Mouse (Mus musculus) forebrain, postnatal 0 days (tissue): ENCODE results near the gene Ntn5. TPM values are rescaled to one million over a fixed set of nuclear protein-coding genes. Genes with fewer than 3 reads are reported as not detected.

Experiments
- ATAC-seq: fragments of 200-750 bp; cut with Nextera tagmentation; 2 replicates; pipeline ENCODE4 v1.8.0; 2017; ENCODE audit warnings: mild to moderate bottlenecking, moderate library complexity
- DNase-seq: peaks from one replicate; pipeline ENCODE4 v3.0.0-alpha.2; 2015
- H3K27ac ChIP-seq: fragments of 300-500 bp; sonication (generic); 2 replicates; pipeline ENCODE4 v1.5.1; 2014; ENCODE audit warnings: low read depth, mild to moderate bottlenecking, antibody characterized with exemption, low read length, moderate library complexity, mixed read lengths
- H3K27me3 ChIP-seq: fragments of 300-500 bp; sonication (generic); 2 replicates; pipeline ENCODE4 v1.6.1; 2014; ENCODE audit warnings: mild to moderate bottlenecking, low read length, mixed read lengths; ENCODE audit not compliant: insufficient read depth
- H3K36me3 ChIP-seq: fragments of 300-500 bp; sonication (generic); 2 replicates; pipeline ENCODE4 v1.6.1; 2014; ENCODE audit warnings: mild to moderate bottlenecking, moderate library complexity; ENCODE audit not compliant: insufficient read depth
- H3K4me1 ChIP-seq: fragments of 300-500 bp; sonication (generic); 2 replicates; pipeline ENCODE4 v1.6.1; 2014; ENCODE audit warnings: antibody characterized with exemption; ENCODE audit not compliant: insufficient read depth
- H3K4me2 ChIP-seq: fragments of 300-500 bp; sonication (generic); 2 replicates; pipeline ENCODE4 v1.6.1; 2014; ENCODE audit warnings: low read depth, mild to moderate bottlenecking, moderate library complexity
- H3K4me3 ChIP-seq: fragments of 300-500 bp; sonication (generic); 2 replicates; pipeline ENCODE4 v1.5.1; 2014; ENCODE audit warnings: low read depth, low read length, mixed read lengths
- H3K9ac ChIP-seq: fragments of 300-500 bp; sonication (generic); 2 replicates; pipeline ENCODE4 v1.6.1; 2014; ENCODE audit warnings: mild to moderate bottlenecking
- H3K9me3 ChIP-seq: fragments of 300-500 bp; sonication (generic); 2 replicates; pipeline ENCODE4 v1.6.1; 2016; ENCODE audit warnings: low read length
- CTCF ChIP-seq: sonication (generic); IDR thresholded peaks from 2 replicates; pipeline ENCODE4 v1.5.1; 2016; ENCODE audit warnings: antibody characterized with exemption, control low read depth, low read depth
- WGBS: fragments of 180-500 bp; shearing (Covaris S2); extraction: QIAGEN DNeasy Blood & Tissue Kit; methylation state at CpG from one replicate; pipeline ENCODE4 v1.1.7; 2014; 5-methylcytosine and 5-hydroxymethylcytosine counted together
- polyA plus RNA-seq: library from polyadenylated mRNA; unstranded; fragments of >200 nt; fragmentation: Nextera tagmentation; extraction: Ambion mirVana; gene quantifications from 2 replicates; pipeline ENCODE4 v1.2.1, GENCODE M21; 2015
- total RNA-seq: library from RNA; depleted of rRNA; stranded (reverse); fragments of >200 nt; gene quantifications from 2 replicates; pipeline ENCODE4 v1.2.3, GENCODE M21; 2014

The Ntn5 gene
- total and polyA plus RNA-seq, 2 experiments from 2014 or later, result 0.33 to 0.47 TPM

DNA sequence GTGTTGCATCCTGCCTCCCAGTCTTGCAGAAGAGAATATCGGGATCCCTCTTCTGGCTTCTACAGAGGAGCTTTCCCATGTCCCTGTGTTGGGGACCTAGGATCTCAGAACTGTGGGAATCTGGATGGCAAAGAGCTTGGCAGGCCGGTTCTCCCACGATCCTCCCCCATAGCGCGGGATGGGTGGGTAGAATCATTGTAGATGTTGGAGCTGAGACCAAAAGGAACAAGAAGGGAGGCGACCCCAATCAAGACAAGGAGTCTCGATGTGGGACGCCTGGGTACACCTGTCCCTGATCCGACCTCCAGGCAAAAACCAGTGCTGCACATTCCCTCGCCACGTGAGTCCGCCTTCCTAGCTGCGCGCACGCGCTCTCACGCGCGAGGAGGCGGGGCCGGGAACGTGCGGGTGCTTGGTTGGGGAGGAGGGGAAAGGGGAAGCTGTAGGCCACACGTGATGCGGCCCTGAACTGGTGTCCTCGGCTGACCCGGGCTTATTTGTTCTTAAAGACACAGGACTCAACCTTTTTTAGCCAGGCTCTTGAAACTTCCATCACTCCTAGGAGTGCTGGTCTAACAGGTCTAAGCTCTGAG is 23.6 kb downstream of the Ntn5 start:
- DNase-seq (peak; percentile 94), ATAC-seq (peak; percentile 28)
- peak overlapping the region; percentile 87 for H3K27ac ChIP-seq
- peaks cover 25% of the 10 kb centered on the region for H3K36me3 ChIP-seq
- peak overlapping the region; percentile 41 for H3K4me3 ChIP-seq
- peak overlapping the region; percentile 97 for H3K4me2 ChIP-seq
- H3K4me1 ChIP-seq, result peaks cover 36% of the 10 kb centered on the region
- peak overlapping the region; percentile 49 for H3K9ac ChIP-seq
- WGBS, result under 1% methylated on average over 27 of the region's 27 CpGs
- no peak for TF ChIP-seq CTCF
- H3K27me3 ChIP-seq, result no peaks in the 10 kb centered on the region
- no peaks in the 10 kb centered on the region for H3K9me3 ChIP-seq

GRCm38 (mm10) chr7:45708221-45708761 is 24.5 kb downstream of the Ntn5 start:
- H3K9me3 ChIP-seq, result no peaks in the 10 kb centered on the region
- peaks cover 32% of the 10 kb centered on the region for H3K4me1 ChIP-seq
- no peak overlapping the region for H3K4me3 ChIP-seq
- 63% methylated on average over 13 of the region's 13 CpGs for WGBS
- no peaks in the 10 kb centered on the region for H3K27me3 ChIP-seq
- H3K27ac ChIP-seq, result peak overlapping the region; percentile 87
- H3K9ac ChIP-seq, result no peak overlapping the region
- DNase-seq (no peak), ATAC-seq (no peak)
- H3K4me2 ChIP-seq, result peak overlapping the region; percentile 97
- peaks cover 33% of the 10 kb centered on the region for H3K36me3 ChIP-seq
- TF ChIP-seq CTCF, result no peak

DNA sequence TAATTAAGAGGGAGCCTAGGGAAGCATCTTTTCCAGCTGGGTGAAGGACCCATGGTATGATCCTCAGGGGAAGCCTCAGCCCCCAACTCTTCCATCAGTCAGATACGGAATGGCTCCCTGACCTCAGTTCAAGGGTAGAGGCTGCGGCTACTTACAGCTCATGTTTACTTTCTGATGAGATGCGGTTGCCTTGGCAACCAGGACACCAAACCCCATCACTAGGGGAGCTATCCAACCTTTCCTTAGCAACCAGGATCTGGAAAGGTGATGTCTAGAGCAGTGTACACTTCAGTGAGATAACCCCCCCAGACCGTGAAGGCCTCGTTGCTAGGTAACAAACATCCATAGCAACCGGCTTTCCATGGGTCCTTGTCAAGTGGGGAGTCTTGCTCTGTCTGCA is 25.2 kb downstream of the Ntn5 start:
- DNase-seq (peak; percentile 70), ATAC-seq (no peak)
- Histone ChIP-seq H3K36me3 (peaks cover 35% of the 10 kb centered on the region), H3K4me1 (peaks cover 27% of the 10 kb centered on the region), H3K4me2 (peak overlapping the region; percentile 97), H3K9me3 (no peaks in the 10 kb centered on the region), H3K27ac (peak overlapping the region; percentile 87), H3K9ac (no peak overlapping the region), H3K4me3 (no peak overlapping the region), H3K27me3 (no peaks in the 10 kb centered on the region)
- 37% methylated on average over 6 of the region's 6 CpGs for WGBS
- peak; percentile 5; the same call in 1 of the 2 replicates for TF ChIP-seq CTCF

DNA sequence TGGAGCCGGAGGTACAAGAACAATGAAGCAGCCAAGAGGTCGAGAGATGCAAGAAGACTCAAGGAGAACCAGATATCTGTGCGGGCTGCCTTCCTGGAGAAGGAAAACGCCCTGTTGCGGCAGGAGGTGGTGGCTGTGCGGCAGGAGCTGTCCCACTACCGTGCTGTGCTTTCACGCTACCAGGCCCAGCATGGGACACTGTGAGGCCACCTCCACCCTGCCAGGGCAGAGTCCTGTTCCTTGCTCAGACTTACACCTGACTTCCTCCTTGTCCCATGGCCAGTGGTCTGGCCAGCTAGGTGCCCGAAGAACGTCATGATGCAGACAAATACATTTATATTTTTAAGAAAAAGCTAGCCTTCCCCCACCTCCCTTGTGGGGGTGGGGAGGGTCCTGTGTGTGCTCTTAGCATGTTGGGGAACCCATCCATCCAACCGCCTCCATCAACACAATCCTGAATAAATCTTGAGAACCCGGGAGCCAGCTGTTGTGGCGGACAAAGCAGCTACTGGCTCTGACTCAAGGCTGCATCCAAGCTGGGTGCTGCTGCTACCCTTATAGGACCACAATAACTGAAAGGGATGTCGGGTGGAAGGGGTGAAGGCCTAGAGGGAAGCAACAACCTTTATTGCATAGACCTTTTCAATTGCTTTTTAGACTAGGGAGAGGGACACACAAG is 26.0 kb downstream of the Ntn5 start:
- no peak overlapping the region for H3K4me3 ChIP-seq
- no peaks in the 10 kb centered on the region for H3K27me3 ChIP-seq
- DNase-seq, result no peak
- no peak for TF ChIP-seq CTCF
- H3K9me3 ChIP-seq, result no peaks in the 10 kb centered on the region
- no peak overlapping the region for H3K4me2 ChIP-seq
- WGBS, result 69% methylated on average over 14 of the region's 14 CpGs
- H3K27ac ChIP-seq, result peak overlapping the region; percentile 87; the same call in 1 of the 2 replicates
- peaks cover 35% of the 10 kb centered on the region for H3K36me3 ChIP-seq
- no peak for ATAC-seq
- H3K9ac ChIP-seq, result no peak overlapping the region
- H3K4me1 ChIP-seq, result peaks cover 32% of the 10 kb centered on the region

- no peak overlapping the region for H3K4me3 ChIP-seq
- ATAC-seq (no peak), DNase-seq (no peak)
- no peak overlapping the region for H3K27ac ChIP-seq
- no peak overlapping the region for H3K4me2 ChIP-seq
- TF ChIP-seq CTCF, result no peak
- H3K9ac ChIP-seq, result no peak overlapping the region
- H3K36me3 ChIP-seq, result peaks cover 35% of the 10 kb centered on the region
- WGBS, result 91% methylated on average over 20 of the region's 20 CpGs
- no peaks in the 10 kb centered on the region for H3K27me3 ChIP-seq
- no peaks in the 10 kb centered on the region for H3K9me3 ChIP-seq
- peaks cover 30% of the 10 kb centered on the region for H3K4me1 ChIP-seq
Observed at GRCm38 (mm10) chr7:45710477-45711191, 26.8 kb downstream of the Ntn5 start.

- Histone ChIP-seq H3K4me2 (no peak overlapping the region), H3K4me3 (no peak overlapping the region), H3K4me1 (peaks cover 33% of the 10 kb centered on the region), H3K9me3 (no peaks in the 10 kb centered on the region), H3K9ac (no peak overlapping the region), H3K36me3 (peaks cover 35% of the 10 kb centered on the region), H3K27ac (no peak overlapping the region), H3K27me3 (no peaks in the 10 kb centered on the region)
- ATAC-seq, result no peak
- TF ChIP-seq CTCF, result no peak
- DNase-seq, result no peak
- 88% methylated on average over 24 of the region's 24 CpGs for WGBS
Observed at GRCm38 (mm10) chr7:45711316-45712021, 27.6 kb downstream of the Ntn5 start.
